Mouse (Mus musculus) forebrain, postnatal 0 days (tissue): Measurements from ENCODE around the gene Fam243. TPM values are rescaled to one million over a fixed set of nuclear protein-coding genes. Genes with fewer than 3 reads are reported as not detected.

ENCODE experiments used
- ATAC-seq: fragments of 200-750 bp; cut with Nextera tagmentation; 2 replicates; pipeline ENCODE4 v1.8.0; 2017; ENCODE audit warnings: mild to moderate bottlenecking, moderate library complexity
- DNase-seq: peaks from one replicate; pipeline ENCODE4 v3.0.0-alpha.2; 2015
- H3K27ac ChIP-seq: fragments of 300-500 bp; sonication (generic); 2 replicates; pipeline ENCODE4 v1.5.1; 2014; ENCODE audit warnings: low read depth, mild to moderate bottlenecking, antibody characterized with exemption, low read length, moderate library complexity, mixed read lengths
- H3K27me3 ChIP-seq: fragments of 300-500 bp; sonication (generic); 2 replicates; pipeline ENCODE4 v1.6.1; 2014; ENCODE audit warnings: mild to moderate bottlenecking, low read length, mixed read lengths; ENCODE audit not compliant: insufficient read depth
- H3K36me3 ChIP-seq: fragments of 300-500 bp; sonication (generic); 2 replicates; pipeline ENCODE4 v1.6.1; 2014; ENCODE audit warnings: mild to moderate bottlenecking, moderate library complexity; ENCODE audit not compliant: insufficient read depth
- H3K4me1 ChIP-seq: fragments of 300-500 bp; sonication (generic); 2 replicates; pipeline ENCODE4 v1.6.1; 2014; ENCODE audit warnings: antibody characterized with exemption; ENCODE audit not compliant: insufficient read depth
- H3K4me2 ChIP-seq: fragments of 300-500 bp; sonication (generic); 2 replicates; pipeline ENCODE4 v1.6.1; 2014; ENCODE audit warnings: low read depth, mild to moderate bottlenecking, moderate library complexity
- H3K4me3 ChIP-seq: fragments of 300-500 bp; sonication (generic); 2 replicates; pipeline ENCODE4 v1.5.1; 2014; ENCODE audit warnings: low read depth, low read length, mixed read lengths
- H3K9ac ChIP-seq: fragments of 300-500 bp; sonication (generic); 2 replicates; pipeline ENCODE4 v1.6.1; 2014; ENCODE audit warnings: mild to moderate bottlenecking
- H3K9me3 ChIP-seq: fragments of 300-500 bp; sonication (generic); 2 replicates; pipeline ENCODE4 v1.6.1; 2016; ENCODE audit warnings: low read length
- CTCF ChIP-seq: sonication (generic); IDR thresholded peaks from 2 replicates; pipeline ENCODE4 v1.5.1; 2016; ENCODE audit warnings: antibody characterized with exemption, control low read depth, low read depth
- WGBS: fragments of 180-500 bp; shearing (Covaris S2); extraction: QIAGEN DNeasy Blood & Tissue Kit; methylation state at CpG from one replicate; pipeline ENCODE4 v1.1.7; 2014; 5-methylcytosine and 5-hydroxymethylcytosine counted together
- polyA plus RNA-seq: library from polyadenylated mRNA; unstranded; fragments of >200 nt; fragmentation: Nextera tagmentation; extraction: Ambion mirVana; gene quantifications from 2 replicates; pipeline ENCODE4 v1.2.1, GENCODE M21; 2015
- total RNA-seq: library from RNA; depleted of rRNA; stranded (reverse); fragments of >200 nt; gene quantifications from 2 replicates; pipeline ENCODE4 v1.2.3, GENCODE M21; 2014

Gene Fam243
- total and polyA plus RNA-seq, 2 experiments from 2014 or later, result not detected

- Histone ChIP-seq H3K9me3 (no peaks in the 10 kb centered on the region), H3K27me3 (no peaks in the 10 kb centered on the region)
- ATAC-seq, result no peak
Measured at GRCm38 (mm10) chr16:92292101-92292500, 29.1 kb downstream of the Fam243 start, which contains the start of gene Kcne2. Gene Kcne2, plus strand, starts transcription at chr16:92292389.

GRCm38 (mm10) chr16:92290045-92290444, 31.2 kb downstream of the Fam243 start:
- no peak overlapping the region for H3K4me2 ChIP-seq
- no peaks in the 10 kb centered on the region for H3K4me1 ChIP-seq
- H3K36me3 ChIP-seq, result no peaks in the 10 kb centered on the region
- H3K4me3 ChIP-seq, result no peak overlapping the region
- DNase-seq, result no peak
- TF ChIP-seq CTCF, result no peak
- H3K27ac ChIP-seq, result no peak overlapping the region
- no peak for ATAC-seq
- no peaks in the 10 kb centered on the region for H3K9me3 ChIP-seq
- H3K9ac ChIP-seq, result no peak overlapping the region
- no peaks in the 10 kb centered on the region for H3K27me3 ChIP-seq

More at GRCm38 (mm10) chr16:92292101-92292500, 29.1 kb downstream of the Fam243 start, which contains the start of gene Kcne2:
- no peaks in the 10 kb centered on the region for H3K36me3 ChIP-seq
- WGBS, result 78% methylated on average over 10 of the region's 10 CpGs
- H3K9ac ChIP-seq, result no peak within 1 kb of the TSS
- H3K4me3 ChIP-seq, result no peak within 1 kb of the TSS
- no peak within 1 kb of the TSS for H3K27ac ChIP-seq
- no peak within 1 kb of the TSS for H3K4me2 ChIP-seq
- no peaks in the 10 kb centered on the region for H3K4me1 ChIP-seq
- no peak for TF ChIP-seq CTCF
- no peak for DNase-seq

GRCm38 (mm10) chr16:92288778-92289177, 32.5 kb downstream of the Fam243 start:
- Histone ChIP-seq H3K9me3 (no peaks in the 10 kb centered on the region), H3K27me3 (no peaks in the 10 kb centered on the region), H3K36me3 (no peaks in the 10 kb centered on the region), H3K27ac (no peak overlapping the region), H3K9ac (no peak overlapping the region), H3K4me3 (no peak overlapping the region), H3K4me2 (no peak overlapping the region), H3K4me1 (no peaks in the 10 kb centered on the region)
- WGBS, result 88% methylated on average over 9 of the region's 9 CpGs
- peak; percentile 83 for TF ChIP-seq CTCF
- ATAC-seq (peak; percentile 85), DNase-seq (peak; percentile 80)

GRCm38 (mm10) chr16:92286609-92287008, 34.6 kb downstream of the Fam243 start:
- no peak overlapping the region for H3K4me3 ChIP-seq
- H3K9ac ChIP-seq, result no peak overlapping the region
- WGBS, result 8% methylated on average over 7 of the region's 7 CpGs
- peak; percentile 40; the same call in 1 of the 2 replicates for ATAC-seq
- no peak overlapping the region for H3K27ac ChIP-seq
- H3K9me3 ChIP-seq, result no peaks in the 10 kb centered on the region
- H3K36me3 ChIP-seq, result no peaks in the 10 kb centered on the region
- peak; percentile 93 for TF ChIP-seq CTCF
- H3K27me3 ChIP-seq, result no peaks in the 10 kb centered on the region
- DNase-seq, result peak; percentile 93
- H3K4me1 ChIP-seq, result no peaks in the 10 kb centered on the region
- H3K4me2 ChIP-seq, result no peak overlapping the region

- H3K9me3 ChIP-seq, result no peaks in the 10 kb centered on the region
- no peak for TF ChIP-seq CTCF
- 70% methylated on average over 10 of the region's 10 CpGs for WGBS
- no peak overlapping the region for H3K27ac ChIP-seq
- H3K4me3 ChIP-seq, result no peak overlapping the region
- no peaks in the 10 kb centered on the region for H3K4me1 ChIP-seq
- no peak for DNase-seq
- no peak overlapping the region for H3K4me2 ChIP-seq
- no peaks in the 10 kb centered on the region for H3K27me3 ChIP-seq
- H3K36me3 ChIP-seq, result no peaks in the 10 kb centered on the region
- no peak for ATAC-seq
- H3K9ac ChIP-seq, result no peak overlapping the region
Measured at GRCm38 (mm10) chr16:92285068-92285467, 36.2 kb downstream of the Fam243 start.

- no peaks in the 10 kb centered on the region for H3K36me3 ChIP-seq
- no peak for DNase-seq
- H3K9me3 ChIP-seq, result no peaks in the 10 kb centered on the region
- no peak overlapping the region for H3K4me2 ChIP-seq
- TF ChIP-seq CTCF, result no peak
- no peak overlapping the region for H3K4me3 ChIP-seq
- no peaks in the 10 kb centered on the region for H3K4me1 ChIP-seq
- H3K9ac ChIP-seq, result no peak overlapping the region
- ATAC-seq, result no peak
- WGBS, result 74% methylated on average over 5 of the region's 5 CpGs
- no peak overlapping the region for H3K27ac ChIP-seq
- no peaks in the 10 kb centered on the region for H3K27me3 ChIP-seq
Measured at GRCm38 (mm10) chr16:92282671-92283070, 38.6 kb downstream of the Fam243 start.

GRCm38 (mm10) chr16:92275526-92275925, 45.7 kb downstream of the Fam243 start:
- WGBS, result 81% methylated on average over 4 of the region's 4 CpGs
- Histone ChIP-seq H3K4me1 (no peaks in the 10 kb centered on the region), H3K9me3 (no peaks in the 10 kb centered on the region), H3K9ac (no peak overlapping the region), H3K27ac (no peak overlapping the region), H3K36me3 (no peaks in the 10 kb centered on the region), H3K4me2 (no peak overlapping the region), H3K4me3 (no peak overlapping the region), H3K27me3 (no peaks in the 10 kb centered on the region)
- ATAC-seq (no peak), DNase-seq (no peak)
- no peak for TF ChIP-seq CTCF
